Comparison of ENCODE assay signal across 21 mouse cellular contexts in the genomic region with DNA sequence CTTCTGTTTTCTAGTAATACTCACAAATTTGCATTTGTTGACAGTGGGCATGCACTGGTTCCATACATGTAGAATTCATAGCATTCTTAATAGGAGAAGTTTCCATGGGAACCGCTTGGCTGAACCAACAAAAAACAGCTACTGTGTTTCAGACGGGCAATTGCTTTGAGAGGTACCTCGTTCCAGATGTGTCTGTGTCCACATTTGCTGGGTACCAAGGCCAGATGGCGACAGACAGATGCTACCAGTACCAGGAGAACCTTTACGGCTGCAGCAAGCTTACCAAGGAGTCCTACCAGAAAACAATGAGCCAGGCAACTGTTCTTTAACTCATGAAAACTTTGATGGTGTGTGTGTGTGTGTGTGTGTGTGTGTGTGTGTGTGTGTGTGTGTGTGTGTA.
DNase-seq lines count a peak whose midpoint lies in the region; ATAC-seq and TF ChIP-seq lines count a peak whose summit lies in the region.
"Had no signal": no experiment of that assay in that cellular context is flagged by ENCODE, and none has a peak within 500 bp of the region (broad histone marks: within the 10 kb centered on the region; RNA-seq: fewer than 3 reads in every experiment).

No protein-coding gene starts in this region.

- no peak overlapping the region for H3K4me3 ChIP-seq in forebrain, embryonic 14.5 days (ENCODE audit: low read depth, low read length)
- H3K4me3 ChIP-seq in forebrain, embryonic 13.5 days = no peak overlapping the region
- no peak overlapping the region for H3K4me3 ChIP-seq in midbrain, postnatal 0 days (ENCODE audit: low read depth, low read length)
- no peak overlapping the region for H3K4me3 ChIP-seq in midbrain, embryonic 16.5 days (ENCODE audit: low read depth, low read length)
- H3K4me3 ChIP-seq: gastrocnemius, adult 2 months; heart, embryonic 10.5 days; hindbrain, embryonic 13.5 days; intestine, embryonic 15.5 days had no signal

- H3K27me3 ChIP-seq in forebrain, embryonic 14.5 days (replicated peaks; ENCODE audit: control insufficient read depth, insufficient read depth, low read length) = no peaks in the 10 kb centered on the region
- H3K27me3 ChIP-seq in forebrain, embryonic 13.5 days = no peaks in the 10 kb centered on the region
- no peaks in the 10 kb centered on the region for H3K27me3 ChIP-seq in midbrain, postnatal 0 days (ENCODE audit: insufficient read depth, low read length)
- no peaks in the 10 kb centered on the region for H3K27me3 ChIP-seq in midbrain, embryonic 16.5 days (ENCODE audit: control insufficient read depth, insufficient read depth, low read depth, low read length)
- H3K27me3 ChIP-seq: hindbrain, embryonic 13.5 days; intestine, embryonic 15.5 days had no signal

- no peak overlapping the region for H3K4me2 ChIP-seq in forebrain, embryonic 14.5 days (ENCODE audit: low read length)
- no peak overlapping the region for H3K4me2 ChIP-seq in forebrain, embryonic 13.5 days
- H3K4me2 ChIP-seq in midbrain, postnatal 0 days (ENCODE audit: low read depth, low read length, poor library complexity, severe bottlenecking) = no peak overlapping the region
- no peak overlapping the region for H3K4me2 ChIP-seq in midbrain, embryonic 16.5 days (ENCODE audit: low read length)
- H3K4me2 ChIP-seq: hindbrain, embryonic 13.5 days; intestine, embryonic 15.5 days had no signal

- H3K9ac ChIP-seq in forebrain, embryonic 14.5 days (ENCODE audit: low read length) = no peak overlapping the region
- no peak overlapping the region for H3K9ac ChIP-seq in forebrain, embryonic 13.5 days
- no peak overlapping the region for H3K9ac ChIP-seq in midbrain, postnatal 0 days (replicated peaks; ENCODE audit: low read length, poor library complexity, severe bottlenecking)
- H3K9ac ChIP-seq in midbrain, embryonic 16.5 days (ENCODE audit: low read depth, low read length) = no peak overlapping the region
- H3K9ac ChIP-seq: hindbrain, embryonic 13.5 days; intestine, embryonic 15.5 days had no signal

- WGBS in forebrain, embryonic 14.5 days = 63% methylated on average over 5 of the region's 5 CpGs
- WGBS in forebrain, embryonic 13.5 days = 62% methylated on average over 5 of the region's 5 CpGs
- WGBS in midbrain, postnatal 0 days = 61% methylated on average over 5 of the region's 5 CpGs
- WGBS in midbrain, embryonic 16.5 days = 57% methylated on average over 5 of the region's 5 CpGs

- H3K4me1 ChIP-seq in forebrain, embryonic 14.5 days (ENCODE audit: control insufficient read depth, insufficient read depth, low read length) = no peaks in the 10 kb centered on the region; the same call in 1 of the 2 replicates
- 0 out of 2 replicates have a peak, but pooled peaks cover 2% of the 10 kb centered on the region for H3K4me1 ChIP-seq in forebrain, embryonic 13.5 days
- H3K4me1 ChIP-seq in midbrain, postnatal 0 days (ENCODE audit: insufficient read depth, low read length) = no peaks in the 10 kb centered on the region
- no peaks in the 10 kb centered on the region for H3K4me1 ChIP-seq in midbrain, embryonic 16.5 days (ENCODE audit: control insufficient read depth, insufficient read depth, low read length)
- H3K4me1 ChIP-seq: hindbrain, embryonic 13.5 days; intestine, embryonic 15.5 days had no signal

- peak; percentile 31 for DNase-seq in forebrain, embryonic 14.5 days (ENCODE audit: low spot score)
- DNase-seq in midbrain, postnatal 0 days (ENCODE audit: low spot score) = peak; percentile 26
- peak; percentile 63 for DNase-seq in forelimb bud, embryonic 11.5 days (ENCODE audit: low read depth, low spot score)
- no peak for DNase-seq in liver
- DNase-seq in right cerebral cortex, postnatal 36 days (ENCODE audit: low spot score in 2 of 2) = no peak
- DNase-seq: adrenal gland, adult 8-10 months; adrenal gland, postnatal 36 days; cerebellum, adult 11 months; cerebellum, adult 8-10 months; cerebellum, postnatal 14 days; gastrocnemius, adult 2 months; gastrocnemius, postnatal 25 days; heart, postnatal 10 days; heart, postnatal 4 days; kidney, adult 18-20 months had no signal

- no peaks in the 10 kb centered on the region for H3K36me3 ChIP-seq in forebrain, embryonic 14.5 days (ENCODE audit: control insufficient read depth, insufficient read depth, low read length)
- no peaks in the 10 kb centered on the region for H3K36me3 ChIP-seq in forebrain, embryonic 13.5 days (ENCODE audit: poor library complexity, severe bottlenecking)
- no peaks in the 10 kb centered on the region for H3K36me3 ChIP-seq in midbrain, postnatal 0 days (ENCODE audit: insufficient read depth, low read length)
- no peaks in the 10 kb centered on the region for H3K36me3 ChIP-seq in midbrain, embryonic 16.5 days (ENCODE audit: control insufficient read depth, insufficient read depth, low read length)
- H3K36me3 ChIP-seq: heart, embryonic 10.5 days; hindbrain, embryonic 13.5 days; intestine, embryonic 15.5 days had no signal

- TF ChIP-seq CTCF in midbrain, postnatal 0 days (IDR thresholded peaks at IDR 0.05) = no peak

- no peaks in the 10 kb centered on the region for H3K9me3 ChIP-seq in forebrain, embryonic 14.5 days (replicated peaks; ENCODE audit: control insufficient read depth, low read length)
- no peaks in the 10 kb centered on the region for H3K9me3 ChIP-seq in forebrain, embryonic 13.5 days (replicated peaks)
- H3K9me3 ChIP-seq in midbrain, postnatal 0 days (ENCODE audit: low read length) = no peaks in the 10 kb centered on the region
- no peaks in the 10 kb centered on the region for H3K9me3 ChIP-seq in midbrain, embryonic 16.5 days (replicated peaks; ENCODE audit: control insufficient read depth, low read length, poor library complexity, severe bottlenecking)
- H3K9me3 ChIP-seq: heart, embryonic 10.5 days; hindbrain, embryonic 13.5 days; intestine, embryonic 15.5 days had no signal

- H3K27ac ChIP-seq in forebrain, embryonic 14.5 days (ENCODE audit: low read depth, low read length) = no peak overlapping the region
- no peak overlapping the region for H3K27ac ChIP-seq in forebrain, embryonic 13.5 days
- no peak overlapping the region for H3K27ac ChIP-seq in midbrain, postnatal 0 days (ENCODE audit: low read depth, low read length)
- H3K27ac ChIP-seq in midbrain, embryonic 16.5 days (ENCODE audit: low read length) = no peak overlapping the region
- H3K27ac ChIP-seq: gastrocnemius, adult 2 months; heart, embryonic 10.5 days; hindbrain, embryonic 13.5 days; intestine, embryonic 15.5 days had no signal

- no peak for ATAC-seq in forebrain, embryonic 14.5 days
- ATAC-seq in forebrain, embryonic 13.5 days = no peak
- no peak for ATAC-seq in midbrain, postnatal 0 days (ENCODE audit: low FRiP score)
- no peak for ATAC-seq in midbrain, embryonic 16.5 days
- ATAC-seq: forebrain, embryonic 16.5 days; intestine, embryonic 15.5 days had no signal

Comparison
In these comparisons a context has a peak if more than half of its experiments do, and no peak if none do; other contexts are left out.
1. DNase-seq: peak in forebrain, embryonic 14.5 days (single experiment), midbrain, postnatal 0 days (single experiment) and forelimb bud, embryonic 11.5 days (single experiment); none in liver (single experiment) and right cerebral cortex, postnatal 36 days (0 of 2).